Mouse (Mus musculus): Measurements from ENCODE around the gene Ankrd63. TPM values are rescaled to one million over a fixed set of nuclear protein-coding genes. Genes with fewer than 3 reads are reported as not detected.

Ankrd63 gene
- polyA plus RNA-seq (2015; fragmentation: Nextera tagmentation; extraction: Ambion mirVana), result not detected in 2 replicates

GRCm38 (mm10) chr2:118703913-118704730 is at the start of gene Ankrd63:
Ankrd63 (minus strand) TSS chr2:118703963.

GRCm38 (mm10) chr2:118745232-118745884 is 41.6 kb upstream of the Ankrd63 start, which contains the start of gene Inafm2:
Inafm2 (plus strand) TSS chr2:118745758.

GRCm38 (mm10) chr2:118728337-118728736 is 24.6 kb upstream of the Ankrd63 start, which contains the start of gene Plcb2:
Plcb2 (minus strand) TSS chr2:118728438.

GRCm38 (mm10) chr2:118662902-118663803 is 40.6 kb downstream of the Ankrd63 start, which contains the start of gene Pak6:
Pak6 (plus strand) TSS chr2:118663303.

Other genes with a start within 250 kb of the Ankrd63 start
- 343 and 352 TPM in 2 replicates for gene Srp14, start 224.3 kb downstream of the Ankrd63 start, polyA plus RNA-seq (2015; fragmentation: Nextera tagmentation; extraction: Ambion mirVana)
- 1.0 and 1.4 TPM in 2 replicates for gene Bmf, start 154.3 kb downstream of the Ankrd63 start, polyA plus RNA-seq (2015; fragmentation: Nextera tagmentation; extraction: Ambion mirVana)
- 3.6 and 4.9 TPM in 2 replicates for gene Bub1b, start 105.8 kb downstream of the Ankrd63 start, polyA plus RNA-seq (2015; fragmentation: Nextera tagmentation; extraction: Ambion mirVana)
- 42.7 and 53.9 TPM in 2 replicates for gene Pak6, start 40.7 kb downstream of the Ankrd63 start, polyA plus RNA-seq (2015; fragmentation: Nextera tagmentation; extraction: Ambion mirVana)
- 0.79 and 0.81 TPM in 2 replicates for gene Plcb2, start 24.5 kb upstream of the Ankrd63 start, polyA plus RNA-seq (2015; fragmentation: Nextera tagmentation; extraction: Ambion mirVana)
- 19.2 and 20.5 TPM in 2 replicates for gene Inafm2, start 41.8 kb upstream of the Ankrd63 start, polyA plus RNA-seq (2015; fragmentation: Nextera tagmentation; extraction: Ambion mirVana)
- 0.88 and 0.92 TPM in 2 replicates for gene Ccdc9b, start 58.7 kb upstream of the Ankrd63 start, polyA plus RNA-seq (2015; fragmentation: Nextera tagmentation; extraction: Ambion mirVana)
- not detected in 2 replicates for gene Phgr1, start 68.8 kb upstream of the Ankrd63 start, polyA plus RNA-seq (2015; fragmentation: Nextera tagmentation; extraction: Ambion mirVana)
- 83.1 and 84.1 TPM in 2 replicates for gene Disp2, start 75.8 kb upstream of the Ankrd63 start, polyA plus RNA-seq (2015; fragmentation: Nextera tagmentation; extraction: Ambion mirVana)
- gene Knstrn, start 110.0 kb upstream of the Ankrd63 start, polyA plus RNA-seq (2015; fragmentation: Nextera tagmentation; extraction: Ambion mirVana), result 7.9 and 9.6 TPM in 2 replicates
- 63.3 and 69.3 TPM in 2 replicates for gene Ivd, start 158.0 kb upstream of the Ankrd63 start, polyA plus RNA-seq (2015; fragmentation: Nextera tagmentation; extraction: Ambion mirVana)
- 6.7 and 6.8 TPM in 2 replicates for gene Bahd1, start 196.4 kb upstream of the Ankrd63 start, polyA plus RNA-seq (2015; fragmentation: Nextera tagmentation; extraction: Ambion mirVana)
- gene Chst14, start 222.5 kb upstream of the Ankrd63 start, polyA plus RNA-seq (2015; fragmentation: Nextera tagmentation; extraction: Ambion mirVana), result 5.2 and 6.4 TPM in 2 replicates